Mouse (Mus musculus): ENCODE results near the gene Aspn. TPM values are rescaled to one million over a fixed set of nuclear protein-coding genes. Genes with fewer than 3 reads are reported as not detected.
A peak's percentile ranks its signal among the peaks of the same experiment; 100 is the strongest.

Aspn gene
- polyA plus RNA-seq, 1 experiment from 2014 or later: 45.9 TPM

DNA sequence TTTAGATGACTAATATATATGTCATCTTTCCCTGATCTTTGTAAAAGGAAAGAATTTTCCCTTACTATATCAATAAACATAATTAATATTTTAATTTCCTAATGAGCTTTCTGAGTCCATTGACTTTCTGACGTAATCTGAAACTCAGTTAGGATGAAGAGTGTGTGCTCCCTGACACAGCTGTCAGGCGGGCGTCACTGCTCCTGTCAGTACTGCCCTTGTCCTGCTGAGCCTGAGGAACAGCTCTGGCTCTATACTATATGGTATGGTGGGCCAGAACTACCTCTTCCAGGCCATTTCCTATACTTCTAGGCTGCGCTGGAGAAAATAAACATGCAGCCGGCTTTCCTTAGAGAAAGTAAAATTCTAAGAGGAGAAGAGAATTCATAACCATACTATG, 10.3 kb downstream of the Aspn start:
- WGBS: 85% methylated on average over 5 of the region's 5 CpGs

DNA sequence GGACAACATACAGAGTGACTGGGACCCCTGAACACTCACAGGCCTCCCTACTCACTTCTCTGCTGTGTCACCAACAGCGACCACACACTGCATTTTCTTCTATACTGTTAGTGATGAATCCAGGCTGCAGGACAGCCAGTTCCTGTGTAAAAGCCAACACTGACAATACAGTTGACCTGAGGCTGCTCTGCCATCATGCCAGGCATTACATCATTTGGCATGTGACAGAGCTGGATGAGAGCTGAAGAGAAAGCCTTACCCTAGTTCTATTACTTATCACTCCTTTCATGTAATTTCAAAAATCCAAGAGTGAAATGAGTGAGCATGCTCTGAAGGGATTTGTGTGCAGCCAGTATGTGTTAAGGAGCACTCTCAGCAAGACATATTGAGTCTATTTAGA, 12.0 kb downstream of the Aspn start:
- no peak for TF ChIP-seq CTCF (IDR thresholded peaks at IDR 0.05; ENCODE audit: low read depth)
- Histone ChIP-seq H3K9me3 (ENCODE audit: control insufficient read depth) (no peaks in the 10 kb centered on the region), H3K4me1 (replicated peaks; ENCODE audit: control insufficient read depth, insufficient read depth, low read length) (no peaks in the 10 kb centered on the region), H3K27me3 (replicated peaks; ENCODE audit: control insufficient read depth, insufficient read depth, low read length) (no peaks in the 10 kb centered on the region), H3K36me3 (ENCODE audit: control insufficient read depth, insufficient read depth) (no peaks in the 10 kb centered on the region), H3K27ac (ENCODE audit: low read depth, low read length) (no peak overlapping the region), H3K9ac (ENCODE audit: low read depth, low read length) (no peak overlapping the region), H3K4me2 (replicated peaks; ENCODE audit: low read depth) (no peak overlapping the region), H3K4me3 (ENCODE audit: low read depth, low read length) (no peak overlapping the region)
- no peak for ATAC-seq
- WGBS: 94% methylated on average over 1 of the region's 1 CpGs

More for the DNA sequence above, 10.3 kb downstream of the Aspn start:
- H3K27me3 ChIP-seq (replicated peaks; ENCODE audit: control insufficient read depth, insufficient read depth, low read length): no peaks in the 10 kb centered on the region
- H3K36me3 ChIP-seq (ENCODE audit: control insufficient read depth, insufficient read depth): no peaks in the 10 kb centered on the region
- no peak overlapping the region for H3K27ac ChIP-seq (ENCODE audit: low read depth, low read length)
- H3K4me2 ChIP-seq (replicated peaks; ENCODE audit: low read depth): no peak overlapping the region
- H3K4me3 ChIP-seq (ENCODE audit: low read depth, low read length): no peak overlapping the region
- TF ChIP-seq CTCF (IDR thresholded peaks at IDR 0.05; ENCODE audit: low read depth): no peak
- H3K9me3 ChIP-seq (ENCODE audit: control insufficient read depth): no peaks in the 10 kb centered on the region
- H3K9ac ChIP-seq (ENCODE audit: low read depth, low read length): no peak overlapping the region
- no peak for ATAC-seq
- no peaks in the 10 kb centered on the region for H3K4me1 ChIP-seq (replicated peaks; ENCODE audit: control insufficient read depth, insufficient read depth, low read length)

DNA sequence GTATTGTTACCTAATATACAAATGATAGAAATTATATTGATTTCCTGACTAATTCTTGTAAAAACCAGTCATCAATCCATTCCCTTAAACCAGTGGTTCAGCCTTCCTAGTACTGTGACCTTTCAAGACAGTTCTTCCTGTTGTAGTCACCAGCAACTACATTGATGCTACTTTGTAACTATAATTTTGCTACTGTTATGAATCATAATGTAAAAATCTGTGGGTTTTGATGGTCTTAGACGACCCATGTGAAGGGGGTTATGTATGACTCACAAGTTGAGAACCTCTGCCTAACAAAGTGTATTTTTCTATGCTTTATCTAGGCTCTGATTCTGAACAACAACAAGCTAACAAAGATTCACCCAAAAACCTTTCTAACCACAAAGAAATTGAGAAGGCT, 12.7 kb downstream of the Aspn start:
- no peak overlapping the region for H3K4me2 ChIP-seq (replicated peaks; ENCODE audit: low read depth)
- no peaks in the 10 kb centered on the region for H3K9me3 ChIP-seq (ENCODE audit: control insufficient read depth)
- no peak for TF ChIP-seq CTCF (IDR thresholded peaks at IDR 0.05; ENCODE audit: low read depth)
- no peaks in the 10 kb centered on the region for H3K36me3 ChIP-seq (ENCODE audit: control insufficient read depth, insufficient read depth)
- no peak overlapping the region for H3K4me3 ChIP-seq (ENCODE audit: low read depth, low read length)
- no peak overlapping the region for H3K27ac ChIP-seq (ENCODE audit: low read depth, low read length)
- ATAC-seq: no peak
- H3K27me3 ChIP-seq (replicated peaks; ENCODE audit: control insufficient read depth, insufficient read depth, low read length): no peaks in the 10 kb centered on the region
- H3K9ac ChIP-seq (ENCODE audit: low read depth, low read length): no peak overlapping the region
- 55% methylated on average over 1 of the region's 1 CpGs for WGBS
- H3K4me1 ChIP-seq (replicated peaks; ENCODE audit: control insufficient read depth, insufficient read depth, low read length): no peaks in the 10 kb centered on the region

DNA sequence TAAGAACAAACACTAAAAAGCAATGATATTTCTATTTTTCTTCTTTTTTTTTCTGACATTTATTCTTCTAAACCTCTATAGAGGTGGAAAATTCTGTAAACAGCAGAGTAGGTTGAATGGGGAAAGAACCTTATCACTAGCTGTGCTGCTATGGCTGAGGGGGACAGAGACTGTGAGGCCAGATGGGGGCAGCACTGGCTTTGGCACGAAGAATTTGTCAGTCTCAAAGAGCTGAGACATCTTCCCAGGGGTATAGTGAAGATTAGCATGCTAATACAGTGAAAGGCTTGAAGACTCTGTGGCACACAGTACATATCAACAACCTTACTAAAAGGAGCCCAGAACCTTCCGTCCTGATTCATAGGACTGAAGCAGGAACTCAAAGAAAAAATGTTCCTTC, 14.9 kb downstream of the Aspn start:
- H3K27ac ChIP-seq (ENCODE audit: low read depth, low read length): no peak overlapping the region
- no peaks in the 10 kb centered on the region; the same call in 1 of the 2 replicates for H3K36me3 ChIP-seq (ENCODE audit: control insufficient read depth, insufficient read depth)
- ATAC-seq: no peak
- H3K4me3 ChIP-seq (ENCODE audit: low read depth, low read length): no peak overlapping the region
- 48% methylated on average over 2 of the region's 2 CpGs for WGBS
- no peaks in the 10 kb centered on the region for H3K27me3 ChIP-seq (replicated peaks; ENCODE audit: control insufficient read depth, insufficient read depth, low read length)
- H3K4me1 ChIP-seq (replicated peaks; ENCODE audit: control insufficient read depth, insufficient read depth, low read length): no peaks in the 10 kb centered on the region
- H3K9me3 ChIP-seq (ENCODE audit: control insufficient read depth): no peaks in the 10 kb centered on the region
- no peak overlapping the region for H3K4me2 ChIP-seq (replicated peaks; ENCODE audit: low read depth)
- no peak overlapping the region for H3K9ac ChIP-seq (ENCODE audit: low read depth, low read length)
- peak; percentile 69 for TF ChIP-seq CTCF (IDR thresholded peaks at IDR 0.05; ENCODE audit: low read depth)

DNA sequence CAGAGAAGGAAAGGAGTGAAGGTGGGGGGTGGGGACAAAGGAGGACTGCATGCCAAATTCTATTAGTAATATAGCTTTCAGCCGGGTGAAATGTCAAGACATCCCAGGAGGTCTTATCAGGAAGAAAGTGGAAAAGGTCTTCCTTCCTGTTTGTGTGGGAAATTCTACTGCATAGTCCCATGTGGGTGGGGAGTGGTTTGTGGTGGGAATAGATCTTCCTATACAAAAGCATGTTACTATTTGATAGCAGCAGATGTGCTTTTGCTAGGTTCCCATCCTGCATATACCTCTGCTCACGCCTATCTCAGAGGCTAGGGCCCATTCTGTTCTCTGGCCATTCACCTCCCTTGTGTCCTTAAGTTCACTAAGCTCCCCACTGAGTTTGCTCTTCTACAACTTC, 16.6 kb downstream of the Aspn start:
- Histone ChIP-seq H3K4me3 (ENCODE audit: low read depth, low read length) (no peak overlapping the region), H3K36me3 (ENCODE audit: control insufficient read depth, insufficient read depth) (no peaks in the 10 kb centered on the region; the same call in 1 of the 2 replicates), H3K4me1 (replicated peaks; ENCODE audit: control insufficient read depth, insufficient read depth, low read length) (no peaks in the 10 kb centered on the region), H3K9me3 (ENCODE audit: control insufficient read depth) (no peaks in the 10 kb centered on the region), H3K27me3 (replicated peaks; ENCODE audit: control insufficient read depth, insufficient read depth, low read length) (no peaks in the 10 kb centered on the region), H3K9ac (ENCODE audit: low read depth, low read length) (no peak overlapping the region), H3K4me2 (replicated peaks; ENCODE audit: low read depth) (no peak overlapping the region), H3K27ac (ENCODE audit: low read depth, low read length) (no peak overlapping the region)
- no peak for TF ChIP-seq CTCF (IDR thresholded peaks at IDR 0.05; ENCODE audit: low read depth)
- ATAC-seq: no peak
- 54% methylated on average over 2 of the region's 2 CpGs for WGBS

DNA sequence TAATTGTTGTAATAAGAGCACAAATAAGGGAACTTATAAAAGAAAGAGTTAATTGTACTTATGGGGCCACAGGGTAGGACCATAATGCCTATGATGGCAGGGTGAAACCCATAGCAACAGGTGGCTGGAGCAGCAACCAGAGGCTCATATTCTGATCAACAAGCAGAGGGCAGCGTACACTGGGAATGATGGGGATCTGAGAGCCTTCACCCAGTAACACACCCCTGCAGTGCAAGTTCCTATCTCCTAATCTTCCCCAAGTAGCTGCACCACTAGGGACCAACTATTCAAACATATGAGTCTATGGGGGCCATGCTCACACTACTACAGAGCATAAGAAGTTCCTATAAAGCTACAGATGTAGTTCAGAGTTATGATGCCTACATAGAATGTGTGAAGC, 20.1 kb downstream of the Aspn start:
- no peak overlapping the region for H3K27ac ChIP-seq (ENCODE audit: low read depth, low read length)
- H3K4me3 ChIP-seq (ENCODE audit: low read depth, low read length): no peak overlapping the region
- no peaks in the 10 kb centered on the region for H3K27me3 ChIP-seq (replicated peaks; ENCODE audit: control insufficient read depth, insufficient read depth, low read length)
- H3K9me3 ChIP-seq (ENCODE audit: control insufficient read depth): no peaks in the 10 kb centered on the region
- WGBS: 93% methylated on average over 1 of the region's 1 CpGs
- H3K36me3 ChIP-seq (ENCODE audit: control insufficient read depth, insufficient read depth): no peaks in the 10 kb centered on the region; the same call in 1 of the 2 replicates
- 0 out of 2 replicates have a peak, but pooled peaks have one; percentile 26 for TF ChIP-seq CTCF (IDR thresholded peaks at IDR 0.05; ENCODE audit: low read depth)
- H3K9ac ChIP-seq (ENCODE audit: low read depth, low read length): no peak overlapping the region
- H3K4me2 ChIP-seq (replicated peaks; ENCODE audit: low read depth): no peak overlapping the region
- no peak for ATAC-seq
- no peaks in the 10 kb centered on the region for H3K4me1 ChIP-seq (replicated peaks; ENCODE audit: control insufficient read depth, insufficient read depth, low read length)

DNA sequence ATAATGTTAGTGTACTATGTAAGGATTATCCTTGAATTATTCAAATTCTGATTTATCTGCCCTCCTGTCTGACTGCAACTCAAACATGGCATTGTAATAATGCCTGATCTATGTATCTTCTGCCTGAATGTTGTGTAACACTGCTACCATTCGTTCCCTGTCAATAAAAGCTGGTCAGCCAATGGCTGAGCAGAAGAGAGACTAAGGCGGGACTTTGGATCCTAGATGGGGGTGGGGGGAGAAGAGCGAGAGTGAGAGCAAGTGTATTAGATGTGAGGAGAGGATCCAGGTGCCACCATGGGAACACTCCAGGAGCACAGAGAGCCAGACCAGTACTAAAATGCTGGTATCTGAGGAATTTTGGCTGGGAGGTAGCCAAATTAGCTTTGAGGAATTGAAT, 26.1 kb downstream of the Aspn start:
- TF ChIP-seq CTCF (IDR thresholded peaks at IDR 0.05; ENCODE audit: low read depth): no peak
- H3K9ac ChIP-seq (ENCODE audit: low read depth, low read length): no peak overlapping the region
- H3K9me3 ChIP-seq (ENCODE audit: control insufficient read depth): no peaks in the 10 kb centered on the region
- no peak overlapping the region for H3K4me3 ChIP-seq (ENCODE audit: low read depth, low read length)
- no peaks in the 10 kb centered on the region for H3K27me3 ChIP-seq (replicated peaks; ENCODE audit: control insufficient read depth, insufficient read depth, low read length)
- H3K36me3 ChIP-seq (ENCODE audit: control insufficient read depth, insufficient read depth): no peaks in the 10 kb centered on the region
- H3K4me1 ChIP-seq (replicated peaks; ENCODE audit: control insufficient read depth, insufficient read depth, low read length): 0 out of 2 replicates have a peak, but pooled peaks cover 2% of the 10 kb centered on the region
- no peak overlapping the region for H3K27ac ChIP-seq (ENCODE audit: low read depth, low read length)
- ATAC-seq: no peak
- no peak overlapping the region for H3K4me2 ChIP-seq (replicated peaks; ENCODE audit: low read depth)
- 68% methylated on average over 3 of the region's 3 CpGs for WGBS

All from intestine, postnatal 0 days (tissue).